ENCODE assay signal across 24 mouse cellular contexts in the genomic region with DNA sequence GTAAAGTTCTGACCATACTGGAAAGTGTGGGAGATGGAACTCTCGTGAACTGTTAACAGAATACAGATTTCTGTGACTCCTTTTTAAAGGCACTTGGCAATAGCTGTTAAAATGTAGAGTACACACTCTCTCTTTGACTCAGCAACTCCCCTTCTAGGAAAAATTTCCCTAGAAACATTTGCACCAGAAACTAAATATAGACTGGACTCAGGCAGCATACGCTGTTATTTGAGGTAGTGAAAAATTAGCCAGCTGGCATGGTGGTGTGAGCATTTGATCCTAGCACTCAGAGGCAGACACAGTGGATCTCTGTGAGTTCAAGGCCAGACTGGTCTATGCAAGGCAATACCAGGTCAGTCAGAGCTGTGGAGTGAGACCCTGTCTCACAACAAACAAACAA.
A peak's percentile ranks its signal among the peaks of the same experiment; 100 is the strongest.
DNase-seq lines count a peak whose midpoint lies in the region; ATAC-seq and TF ChIP-seq lines count a peak whose summit lies in the region.
"Had no signal": no experiment of that assay in that cellular context is flagged by ENCODE, and none has a peak within 500 bp of the region (broad histone marks: within the 10 kb centered on the region; RNA-seq: fewer than 3 reads in every experiment).

No protein-coding gene starts in this region.

- 53% methylated on average over 2 of the region's 2 CpGs for WGBS in embryonic facial prominence, embryonic 14.5 days
- 90% methylated on average over 2 of the region's 2 CpGs for WGBS in embryonic facial prominence, embryonic 10.5 days

- H3K27ac ChIP-seq in embryonic facial prominence, embryonic 14.5 days (replicated peaks; ENCODE audit: low read depth, low read length): no peak overlapping the region
- no peak overlapping the region for H3K27ac ChIP-seq in embryonic facial prominence, embryonic 10.5 days (replicated peaks)
- H3K27ac ChIP-seq in left cerebral cortex, adult 2 months: no peak overlapping the region
- H3K27ac ChIP-seq: heart, adult 2 months; heart, embryonic 15.5 days; hindbrain, embryonic 13.5 days; limb, embryonic 13.5 days; macrophage; midbrain, embryonic 10.5 days had no signal

- intact Hi-C loops in left cerebral cortex, postnatal 14 days (cut with DNase I): no loop called here
- intact Hi-C loops in left cerebral cortex, adult 2 months (cut with DNase I): no loop called here

- no peak overlapping the region for H3K4me3 ChIP-seq in embryonic facial prominence, embryonic 14.5 days (ENCODE audit: low read depth, low read length)
- no peak overlapping the region for H3K4me3 ChIP-seq in embryonic facial prominence, embryonic 10.5 days
- no peak overlapping the region for H3K4me3 ChIP-seq in left cerebral cortex, adult 2 months
- H3K4me3 ChIP-seq: heart, adult 2 months; heart, embryonic 15.5 days; hindbrain, embryonic 13.5 days; limb, embryonic 13.5 days; midbrain, embryonic 10.5 days had no signal

- no peaks in the 10 kb centered on the region for H3K9me3 ChIP-seq in embryonic facial prominence, embryonic 14.5 days (ENCODE audit: control insufficient read depth, low read length)
- no peaks in the 10 kb centered on the region for H3K9me3 ChIP-seq in embryonic facial prominence, embryonic 10.5 days
- H3K9me3 ChIP-seq: heart, embryonic 15.5 days; hindbrain, embryonic 13.5 days; midbrain, embryonic 10.5 days had no signal

- no peaks in the 10 kb centered on the region for H3K36me3 ChIP-seq in embryonic facial prominence, embryonic 14.5 days (ENCODE audit: control insufficient read depth, insufficient read depth, low read length)
- no peaks in the 10 kb centered on the region for H3K36me3 ChIP-seq in embryonic facial prominence, embryonic 10.5 days (replicated peaks)
- H3K36me3 ChIP-seq: heart, embryonic 15.5 days; hindbrain, embryonic 13.5 days; limb, embryonic 13.5 days; midbrain, embryonic 10.5 days had no signal

- no peak overlapping the region for H3K9ac ChIP-seq in embryonic facial prominence, embryonic 14.5 days (ENCODE audit: low read depth, low read length)
- H3K9ac ChIP-seq: heart, embryonic 15.5 days; hindbrain, embryonic 13.5 days; limb, embryonic 13.5 days had no signal

- peak; percentile 58 for DNase-seq in embryonic facial prominence, embryonic 14.5 days (ENCODE audit: low spot score)
- DNase-seq in embryonic facial prominence, embryonic 10.5 days (ENCODE audit: low spot score): no peak
- peak; percentile 22 to 31 for DNase-seq in left cerebral cortex, postnatal 14 days (ENCODE audit: low spot score in 2 of 2)
- no peak for DNase-seq in left cerebral cortex, adult 2 months (ENCODE audit: extremely low spot score in 1 of 2, low spot score in 2 of 2)
- peak; percentile 35 for DNase-seq in testis, postnatal 10 days (ENCODE audit: low spot score)
- DNase-seq in testis, postnatal 14 days (ENCODE audit: low spot score): no peak
- DNase-seq in cerebellum, adult 9-11 months: no peak
- DNase-seq in ovary, adult 18-20 months (ENCODE audit: low spot score): no peak
- DNase-seq: adrenal gland, postnatal 14 days; cerebellum, adult 11 months; cerebellum, postnatal 14 days; embryo, embryonic 11 days; gastrocnemius, postnatal 14 days; kidney, adult 8-10 months; kidney, postnatal 36 days; retina, postnatal 1 day had no signal

- H3K4me2 ChIP-seq in embryonic facial prominence, embryonic 14.5 days (ENCODE audit: low read depth, low read length): no peak overlapping the region
- H3K4me2 ChIP-seq: heart, embryonic 15.5 days; hindbrain, embryonic 13.5 days; limb, embryonic 13.5 days had no signal

- no peak for ATAC-seq in embryonic facial prominence, embryonic 14.5 days (ENCODE audit: low read depth)
- ATAC-seq: activated CD4-positive, CD25-positive, alpha-beta regulatory T cell, adult 4 months; forebrain, embryonic 14.5 days had no signal

- TF ChIP-seq CTCF in left cerebral cortex, adult 2 months (IDR thresholded peaks at IDR 0.05): no peak

- H3K4me1 ChIP-seq in embryonic facial prominence, embryonic 14.5 days (ENCODE audit: control insufficient read depth, insufficient read depth, low read length): no peaks in the 10 kb centered on the region
- peaks cover 9% of the 10 kb centered on the region; the same call in 1 of the 2 replicates for H3K4me1 ChIP-seq in embryonic facial prominence, embryonic 10.5 days
- H3K4me1 ChIP-seq: heart, embryonic 15.5 days; hindbrain, embryonic 13.5 days had no signal

- H3K27me3 ChIP-seq in embryonic facial prominence, embryonic 14.5 days (replicated peaks; ENCODE audit: control insufficient read depth, insufficient read depth, low read length): no peaks in the 10 kb centered on the region
- no peaks in the 10 kb centered on the region for H3K27me3 ChIP-seq in embryonic facial prominence, embryonic 10.5 days (replicated peaks; ENCODE audit: low read depth, poor library complexity, severe bottlenecking)
- H3K27me3 ChIP-seq: heart, embryonic 15.5 days; hindbrain, embryonic 13.5 days; limb, embryonic 13.5 days had no signal

Comparison
In these comparisons a context has a peak if more than half of its experiments do, and no peak if none do; other contexts are left out.
1. DNase-seq: peak in embryonic facial prominence, embryonic 14.5 days (single experiment), left cerebral cortex, postnatal 14 days (2 of 2) and testis, postnatal 10 days (single experiment); none in embryonic facial prominence, embryonic 10.5 days (single experiment), left cerebral cortex, adult 2 months (0 of 2), testis, postnatal 14 days (single experiment), cerebellum, adult 9-11 months (single experiment) and ovary, adult 18-20 months (single experiment).